Mouse (Mus musculus) hindbrain, embryonic 15.5 days (tissue): ENCODE data around the gene Gm43518. TPM values are rescaled to one million over a fixed set of nuclear protein-coding genes. Genes with fewer than 3 reads are reported as not detected.

Experiments
- ATAC-seq: fragments of 200-750 bp; cut with Nextera tagmentation; 2 replicates; pipeline ENCODE4 v1.8.0; 2017; ENCODE audit warnings: low read depth, moderate number of reproducible peaks, moderate TSS enrichment; ENCODE audit not compliant: low FRiP score
- H3K27ac ChIP-seq: fragments of 300-500 bp; sonication (generic); replicated peaks from 2 replicates; pipeline ENCODE4 v1.5.1; 2015; ENCODE audit warnings: mild to moderate bottlenecking, inconsistent platforms
- H3K27me3 ChIP-seq: fragments of 300-500 bp; sonication (generic); 2 replicates; pipeline ENCODE4 v1.6.1; 2015; ENCODE audit warnings: control low read depth, inconsistent platforms
- H3K36me3 ChIP-seq: fragments of 300-500 bp; sonication (generic); 2 replicates; pipeline ENCODE4 v1.6.1; 2015; ENCODE audit warnings: control low read depth, inconsistent platforms
- H3K4me1 ChIP-seq: fragments of 300-500 bp; sonication (generic); replicated peaks from 2 replicates; pipeline ENCODE4 v1.6.1; 2015; ENCODE audit warnings: control low read depth, inconsistent platforms
- H3K4me2 ChIP-seq: fragments of 300-500 bp; sonication (generic); 2 replicates; pipeline ENCODE4 v1.6.1; 2015; ENCODE audit warnings: moderate library complexity, mild to moderate bottlenecking, inconsistent platforms
- H3K4me3 ChIP-seq: fragments of 300-500 bp; sonication (generic); 2 replicates; pipeline ENCODE4 v1.5.1; 2015; ENCODE audit warnings: mild to moderate bottlenecking, inconsistent platforms
- H3K9ac ChIP-seq: fragments of 300-500 bp; sonication (generic); 2 replicates; pipeline ENCODE4 v1.6.1; 2015; ENCODE audit warnings: inconsistent platforms
- H3K9me3 ChIP-seq: fragments of 300-500 bp; sonication (generic); 2 replicates; pipeline ENCODE4 v1.6.1; 2016; ENCODE audit warnings: control low read depth, inconsistent platforms
- whole genome bisulfite sequencing: fragments of 180-500 bp; shearing (Covaris S2); methylation state at CpG from one replicate; pipeline ENCODE4 v1.1.7; 2015; 5-methylcytosine and 5-hydroxymethylcytosine counted together
- polyA plus RNA-seq: library from polyadenylated mRNA; unstranded; fragments of >200 nt; fragmentation: Nextera tagmentation; extraction: Ambion mirVana; gene quantifications from 2 replicates; pipeline ENCODE4 v1.2.1, GENCODE M21; 2015

The Gm43518 gene
- polyA plus RNA-seq, 1 experiment from 2014 or later, result 4.2 TPM

GRCm38 (mm10) chr5:123904059-123904672, 23.1 kb upstream of the Gm43518 start:
- WGBS, result 71% methylated on average over 11 of the region's 11 CpGs
- H3K36me3 ChIP-seq, result peaks cover 6% of the 10 kb centered on the region

DNA sequence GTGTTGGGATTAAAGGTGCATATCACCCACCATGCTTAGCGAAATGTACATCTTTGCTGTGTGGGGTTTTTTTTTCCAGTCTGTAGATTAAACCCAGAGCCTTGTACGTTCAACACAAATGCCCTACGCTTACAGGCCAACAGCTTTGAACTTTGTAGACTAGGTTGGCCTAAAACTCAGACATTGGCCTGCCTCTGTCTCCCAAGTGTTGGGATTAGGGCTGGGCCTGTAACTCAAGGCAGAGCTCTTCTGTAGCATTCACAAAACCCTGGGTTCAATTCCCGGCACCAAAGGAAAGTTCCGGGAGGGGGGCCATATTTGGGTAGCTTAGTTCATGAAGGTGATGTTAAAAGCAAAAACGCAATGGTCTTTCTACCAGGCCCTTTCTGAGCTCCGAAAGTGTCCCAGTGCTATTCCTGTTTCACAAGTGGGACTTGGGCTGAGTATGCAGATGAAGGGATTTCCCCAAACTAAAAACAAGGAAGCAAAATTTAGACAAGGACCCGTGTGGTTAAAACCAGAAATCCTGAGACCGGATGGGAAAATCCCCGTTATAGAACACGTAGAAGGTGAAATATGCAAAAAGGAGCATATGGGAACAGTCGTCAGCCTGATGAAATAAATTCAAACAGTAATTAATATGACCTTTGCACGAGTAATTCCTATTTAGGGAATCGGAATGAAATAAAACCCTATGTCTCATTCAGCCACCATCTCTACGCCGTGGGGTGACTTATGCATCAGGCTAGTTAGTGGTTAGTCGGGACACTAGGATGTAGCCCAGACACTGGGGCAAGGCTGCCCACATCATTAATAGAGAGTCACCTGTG, 20.9 kb upstream of the Gm43518 start:
- ATAC-seq, result no peak
- peaks cover 19% of the 10 kb centered on the region for H3K4me1 ChIP-seq
- H3K4me3 ChIP-seq, result peak overlapping the region; percentile 83
- no peaks in the 10 kb centered on the region for H3K9me3 ChIP-seq
- H3K9ac ChIP-seq, result peak overlapping the region; percentile 34; the same call in 1 of the 2 replicates
- no peaks in the 10 kb centered on the region for H3K27me3 ChIP-seq
- WGBS, result 73% methylated on average over 17 of the region's 17 CpGs
- H3K4me2 ChIP-seq, result peak overlapping the region; percentile 55
- H3K36me3 ChIP-seq, result peaks cover 20% of the 10 kb centered on the region
- H3K27ac ChIP-seq, result peak overlapping the region; percentile 54; the same call in 1 of the 2 replicates

More at GRCm38 (mm10) chr5:123904059-123904672, 23.1 kb upstream of the Gm43518 start:
- H3K4me2 ChIP-seq, result no peak overlapping the region
- H3K4me3 ChIP-seq, result no peak overlapping the region
- no peak overlapping the region for H3K9ac ChIP-seq
- H3K9me3 ChIP-seq, result no peaks in the 10 kb centered on the region
- H3K27me3 ChIP-seq, result no peaks in the 10 kb centered on the region
- peaks cover 17% of the 10 kb centered on the region for H3K4me1 ChIP-seq
- H3K27ac ChIP-seq, result no peak overlapping the region
- ATAC-seq, result no peak

- H3K27ac ChIP-seq, result peak within 1 kb of the TSS; percentile 88
- H3K4me1 ChIP-seq, result peaks cover 20% of the 10 kb centered on the region
- peak within 1 kb of the TSS; percentile 71 for H3K4me2 ChIP-seq
- H3K9me3 ChIP-seq, result no peaks in the 10 kb centered on the region
- no peaks in the 10 kb centered on the region for H3K27me3 ChIP-seq
- peak; percentile 96 for ATAC-seq
- peak within 1 kb of the TSS; percentile 95 for H3K9ac ChIP-seq
- under 1% methylated on average over 48 of the region's 61 CpGs for WGBS
- peak within 1 kb of the TSS; percentile 83 for H3K4me3 ChIP-seq
- peaks cover 26% of the 10 kb centered on the region for H3K36me3 ChIP-seq
These were observed 20.1 kb upstream of the Gm43518 start, which contains the start of gene Denr for GRCm38 (mm10) chr5:123906976-123907630. TSS of gene Denr (plus strand) at chr5:123907175.

DNA sequence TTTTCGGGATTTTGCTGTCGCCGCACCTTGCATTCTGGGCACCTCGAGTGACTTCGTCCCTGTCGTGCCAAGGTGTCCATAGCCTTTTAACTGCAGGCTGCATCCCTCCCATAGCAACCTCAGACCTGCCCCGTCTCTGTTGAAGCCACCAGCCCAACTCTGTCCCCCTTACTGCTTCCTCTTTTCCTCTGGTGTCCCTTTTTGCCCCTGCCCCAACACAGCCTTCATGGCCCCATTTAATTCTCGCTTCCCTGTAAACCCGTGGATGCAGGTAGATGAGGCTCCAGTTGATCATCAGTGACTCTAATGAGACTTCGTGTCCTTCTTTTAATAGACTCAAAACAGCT, 19.6 kb upstream of the Gm43518 start:
- no peaks in the 10 kb centered on the region for H3K27me3 ChIP-seq
- H3K27ac ChIP-seq, result peak overlapping the region; percentile 88
- peak overlapping the region; percentile 95 for H3K9ac ChIP-seq
- peak overlapping the region; percentile 83 for H3K4me3 ChIP-seq
- WGBS, result 5% methylated on average over 10 of the region's 10 CpGs
- H3K4me2 ChIP-seq, result peak overlapping the region; percentile 71
- no peaks in the 10 kb centered on the region for H3K9me3 ChIP-seq
- peaks cover 22% of the 10 kb centered on the region for H3K4me1 ChIP-seq
- ATAC-seq, result no peak
- H3K36me3 ChIP-seq, result peaks cover 29% of the 10 kb centered on the region

- Histone ChIP-seq H3K4me2 (no peak overlapping the region), H3K36me3 (peaks cover 62% of the 10 kb centered on the region), H3K4me1 (0 out of 2 replicates have a peak, but pooled peaks cover 3% of the 10 kb centered on the region), H3K9ac (no peak overlapping the region), H3K4me3 (no peak overlapping the region), H3K9me3 (no peaks in the 10 kb centered on the region), H3K27ac (no peak overlapping the region), H3K27me3 (no peaks in the 10 kb centered on the region)
- WGBS, result 92% methylated on average over 3 of the region's 3 CpGs
- no peak for ATAC-seq
These were observed 12.4 kb upstream of the Gm43518 start for GRCm38 (mm10) chr5:123914852-123915251.

- H3K36me3 ChIP-seq, result peaks cover 85% of the 10 kb centered on the region
- no peak overlapping the region for H3K9ac ChIP-seq
- no peaks in the 10 kb centered on the region for H3K4me1 ChIP-seq
- 93% methylated on average over 6 of the region's 6 CpGs for WGBS
- no peaks in the 10 kb centered on the region for H3K9me3 ChIP-seq
- H3K4me2 ChIP-seq, result no peak overlapping the region
- H3K4me3 ChIP-seq, result no peak overlapping the region
- ATAC-seq, result no peak
- no peaks in the 10 kb centered on the region for H3K27me3 ChIP-seq
- H3K27ac ChIP-seq, result no peak overlapping the region
These were observed 5.1 kb upstream of the Gm43518 start for GRCm38 (mm10) chr5:123922112-123922511.

DNA sequence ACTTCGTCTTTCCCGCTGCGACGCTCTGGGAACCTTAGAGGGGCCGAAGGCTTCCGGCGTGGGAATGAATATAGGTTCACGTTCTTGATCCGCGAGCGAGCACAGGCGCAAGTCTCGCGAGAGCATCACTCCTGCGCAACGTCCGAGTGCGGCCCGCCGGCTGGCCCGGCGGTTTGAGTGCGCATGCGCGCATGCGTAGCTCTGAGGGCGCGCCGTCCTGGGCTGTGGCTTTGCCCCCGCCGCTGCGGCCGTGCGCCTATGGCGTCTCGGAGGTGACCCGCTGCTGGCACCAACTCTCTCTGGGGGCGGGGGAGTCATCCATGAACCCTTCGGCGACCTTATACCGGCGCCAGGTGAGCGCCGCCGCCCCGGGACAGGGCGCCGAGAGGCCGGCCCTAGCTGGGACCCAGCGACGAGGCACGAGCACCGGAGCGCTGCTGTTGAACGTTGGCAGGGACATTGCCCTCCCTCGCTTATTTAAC, 3.3 kb downstream of the Gm43518 start, which contains the start of gene Ccdc62:
Ccdc62 (plus strand) TSS at position 172 of the 482 bp plus-strand sequence.
- under 1% methylated on average over 54 of the region's 56 CpGs for WGBS
- Histone ChIP-seq H3K27me3 (no peaks in the 10 kb centered on the region), H3K4me1 (peaks cover 12% of the 10 kb centered on the region), H3K9ac (peak within 1 kb of the TSS; percentile 97), H3K4me2 (peak within 1 kb of the TSS; percentile 63), H3K36me3 (peaks cover 28% of the 10 kb centered on the region), H3K9me3 (no peaks in the 10 kb centered on the region), H3K27ac (peak within 1 kb of the TSS; percentile 91), H3K4me3 (peak within 1 kb of the TSS; percentile 80)
- peak; percentile 97 for ATAC-seq

GRCm38 (mm10) chr5:123931131-123931530, 3.9 kb downstream of the Gm43518 start:
- Histone ChIP-seq H3K4me1 (peaks cover 12% of the 10 kb centered on the region), H3K4me2 (peak overlapping the region; percentile 63), H3K4me3 (peak overlapping the region; percentile 80), H3K9me3 (no peaks in the 10 kb centered on the region), H3K36me3 (peaks cover 23% of the 10 kb centered on the region), H3K27ac (peak overlapping the region; percentile 91), H3K9ac (peak overlapping the region; percentile 97), H3K27me3 (no peaks in the 10 kb centered on the region)
- 51% methylated on average over 13 of the region's 13 CpGs for WGBS
- ATAC-seq, result no peak

GRCm38 (mm10) chr5:123932927-123933326, 5.7 kb downstream of the Gm43518 start:
- H3K4me3 ChIP-seq, result no peak overlapping the region
- no peak for ATAC-seq
- H3K36me3 ChIP-seq, result peaks cover 5% of the 10 kb centered on the region
- H3K4me1 ChIP-seq, result peaks cover 12% of the 10 kb centered on the region
- H3K9ac ChIP-seq, result no peak overlapping the region
- H3K4me2 ChIP-seq, result no peak overlapping the region
- H3K27me3 ChIP-seq, result no peaks in the 10 kb centered on the region
- no peak overlapping the region for H3K27ac ChIP-seq
- no peaks in the 10 kb centered on the region for H3K9me3 ChIP-seq

DNA sequence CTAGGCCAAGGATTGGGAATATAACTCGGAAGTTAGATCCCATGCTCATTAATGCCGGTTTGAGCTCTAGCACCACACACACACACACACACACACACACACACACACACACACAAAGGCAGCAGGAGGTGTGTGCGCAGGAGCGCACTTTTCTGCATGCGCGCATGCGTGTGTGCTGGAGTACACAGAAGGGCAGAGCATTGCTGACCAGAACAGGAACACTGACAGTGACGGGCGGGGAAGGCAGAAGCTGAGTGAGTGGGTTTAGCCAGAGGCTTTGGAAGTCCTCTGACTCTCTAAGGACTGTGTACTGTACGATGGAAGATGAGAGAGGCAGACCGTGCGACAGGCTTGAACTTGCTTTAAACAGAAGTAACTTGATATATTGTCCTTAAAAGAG, 6.3 kb downstream of the Gm43518 start:
- no peak overlapping the region for H3K4me3 ChIP-seq
- peaks cover 12% of the 10 kb centered on the region for H3K4me1 ChIP-seq
- H3K9ac ChIP-seq, result no peak overlapping the region
- 91% methylated on average over 12 of the region's 12 CpGs for WGBS
- ATAC-seq, result no peak
- H3K27ac ChIP-seq, result no peak overlapping the region
- no peaks in the 10 kb centered on the region for H3K9me3 ChIP-seq
- no peak overlapping the region for H3K4me2 ChIP-seq
- H3K36me3 ChIP-seq, result no peaks in the 10 kb centered on the region; the same call in 1 of the 2 replicates
- no peaks in the 10 kb centered on the region for H3K27me3 ChIP-seq

DNA sequence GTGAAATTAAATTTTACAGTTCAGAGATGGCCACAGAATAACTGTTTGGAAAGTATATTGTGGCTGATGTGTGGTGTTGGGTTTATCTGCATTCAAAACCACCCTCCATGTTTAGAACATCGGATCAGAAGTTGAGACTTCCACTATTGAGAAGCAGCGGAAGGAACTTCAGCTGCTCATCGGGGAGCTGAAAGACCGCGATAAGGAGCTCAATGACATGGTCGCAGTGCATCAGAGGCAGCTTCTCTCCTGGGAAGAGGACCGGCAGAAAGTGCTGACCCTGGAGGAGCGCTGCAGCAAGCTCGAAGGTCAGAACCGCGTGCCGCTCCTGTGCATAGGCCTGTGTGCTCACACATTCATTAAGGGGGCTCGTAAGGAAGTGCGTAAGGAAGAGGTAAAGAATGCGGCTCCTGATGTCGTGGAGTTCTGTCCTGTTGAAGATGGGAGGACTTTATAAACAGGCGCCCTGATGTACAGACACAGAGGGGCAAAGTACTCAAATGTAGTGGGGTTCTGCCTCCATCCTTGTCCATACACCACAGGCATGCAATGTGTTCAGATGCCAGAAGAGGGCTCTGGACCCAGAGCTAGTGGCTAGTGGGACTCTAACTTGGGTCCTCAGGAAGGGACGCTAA, 6.9 kb downstream of the Gm43518 start:
- WGBS, result 40% methylated on average over 18 of the region's 18 CpGs
- Histone ChIP-seq H3K4me2 (no peak overlapping the region), H3K4me1 (peaks cover 12% of the 10 kb centered on the region), H3K4me3 (no peak overlapping the region), H3K9me3 (no peaks in the 10 kb centered on the region), H3K27ac (no peak overlapping the region), H3K36me3 (no peaks in the 10 kb centered on the region), H3K9ac (no peak overlapping the region), H3K27me3 (no peaks in the 10 kb centered on the region)
- ATAC-seq, result no peak
